Mouse (Mus musculus) hematopoietic stem cell, adult 5-6 weeks (primary cell): ENCODE results near the gene Fam169b. TPM values are rescaled to one million over a fixed set of nuclear protein-coding genes. Genes with fewer than 3 reads are reported as not detected.

Experiments used
- ATAC-seq, 2 experiments: fragments of 125-278 bp in 1 of 2; replicated peaks in 1 of 2; 2 replicates each; pipeline ENCODE4 v1.8.0; 2016 to 2017; ENCODE audit warnings: inconsistent platforms in 2 of 2, mild to moderate bottlenecking in 2 of 2, moderate number of reproducible peaks in 2 of 2, low read depth in 1 of 2, moderate TSS enrichment in 1 of 2; ENCODE audit not compliant: low FRiP score in 2 of 2, poor library complexity in 2 of 2, severe bottlenecking in 2 of 2, insufficient read depth in 1 of 2, low TSS enrichment in 1 of 2
- total RNA-seq: library from RNA; stranded (forward); fragments of 172-1452, 232-1000 nt; gene quantifications from 2 replicates; pipeline ENCODE4 v1.2.3, GENCODE M21; 2017

Fam169b gene
- total RNA-seq, 1 experiment from 2014 or later = 1.8 TPM

DNA sequence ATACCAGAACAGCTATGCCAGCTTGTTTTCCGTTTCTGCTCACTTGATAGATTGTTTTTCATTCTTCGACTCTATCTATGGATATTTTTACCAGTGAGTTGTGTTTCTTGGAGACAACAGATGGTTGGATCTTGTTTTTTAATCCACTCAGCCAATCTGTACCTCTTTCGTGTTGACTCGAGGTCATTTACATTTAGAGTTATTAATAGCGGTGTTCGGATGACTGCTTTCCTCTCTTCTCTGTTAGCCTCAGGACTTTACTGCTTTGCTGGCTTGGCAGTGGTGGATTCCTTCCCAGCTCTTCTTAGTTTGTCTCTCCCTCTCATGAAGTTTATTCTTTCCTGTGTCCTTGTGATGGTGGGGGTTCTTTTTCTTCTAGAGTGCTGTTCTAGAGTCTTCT, 59.2 kb downstream of the Fam169b start:
- no peak for ATAC-seq

DNA sequence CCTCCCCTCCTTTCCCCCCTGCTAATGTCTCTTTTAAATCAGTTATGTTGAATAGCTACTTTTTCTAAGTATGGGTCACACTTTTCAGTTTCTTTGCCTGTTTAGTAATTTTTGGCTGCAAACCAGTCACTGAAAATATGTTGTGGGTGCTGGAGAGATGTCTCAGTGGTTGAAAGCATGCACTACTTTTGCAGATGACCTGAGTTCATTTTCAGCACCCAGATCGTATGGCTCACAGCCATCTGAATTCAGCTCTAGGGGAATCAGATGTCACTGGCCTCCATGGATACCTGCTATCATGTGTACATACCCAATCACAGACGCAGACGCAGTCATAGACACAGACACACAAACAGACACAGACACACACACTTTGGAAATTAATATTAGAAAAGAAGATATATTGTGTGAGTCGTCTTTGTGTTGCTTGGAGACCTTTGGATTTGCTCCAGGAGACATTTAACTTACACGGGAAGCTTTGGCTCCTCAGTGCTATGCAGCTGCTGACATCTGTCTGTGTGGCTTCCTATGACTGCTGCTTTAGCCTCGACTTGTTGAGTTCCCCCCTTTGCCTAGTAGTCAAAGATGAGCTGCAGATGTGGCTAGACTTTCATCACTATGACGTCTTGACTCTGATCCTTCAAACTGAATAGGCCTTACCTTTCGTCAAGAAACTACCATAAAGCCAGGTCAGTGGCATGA, 63.6 kb downstream of the Fam169b start:
- no peak for ATAC-seq

DNA sequence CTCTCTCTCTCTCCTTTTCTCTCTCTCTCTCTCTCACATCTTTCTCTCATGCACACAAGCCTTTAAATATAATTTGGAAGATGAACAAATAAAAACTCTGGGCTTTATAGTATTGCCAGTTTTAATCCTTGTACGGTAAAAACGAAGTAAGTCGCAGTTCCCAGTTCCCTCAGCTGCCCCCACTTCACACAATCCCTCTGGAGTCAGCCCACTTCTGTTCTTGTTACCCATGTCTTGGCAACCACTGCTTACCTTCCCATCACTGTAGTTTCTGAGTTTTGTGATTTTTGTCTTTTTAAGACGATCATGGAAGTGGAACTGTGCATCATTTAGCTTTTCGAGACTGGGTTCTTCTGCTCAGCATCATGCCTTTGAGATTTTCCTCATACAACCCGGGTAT, 65.0 kb downstream of the Fam169b start:
- ATAC-seq = no peak

DNA sequence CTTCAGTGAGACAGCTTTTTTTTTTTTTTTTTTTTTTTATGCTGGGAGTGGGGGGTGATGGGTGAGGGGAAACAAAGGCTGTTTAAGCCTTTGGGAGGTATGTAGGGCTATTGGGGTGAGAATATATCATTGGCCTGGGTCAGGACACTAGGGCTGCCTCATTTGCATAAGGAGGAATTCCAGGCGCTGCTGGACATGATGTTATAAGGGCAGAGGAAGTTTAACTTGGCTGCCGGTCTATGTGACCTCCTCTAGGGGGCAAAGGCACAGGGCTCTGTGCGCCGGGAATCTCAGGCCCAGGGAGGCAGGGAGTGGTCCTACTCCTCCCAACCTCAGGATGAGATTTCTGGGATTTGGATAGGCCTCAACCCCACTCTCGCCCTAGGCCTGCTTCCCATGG, 70.9 kb downstream of the Fam169b start:
- no peak for ATAC-seq

DNA sequence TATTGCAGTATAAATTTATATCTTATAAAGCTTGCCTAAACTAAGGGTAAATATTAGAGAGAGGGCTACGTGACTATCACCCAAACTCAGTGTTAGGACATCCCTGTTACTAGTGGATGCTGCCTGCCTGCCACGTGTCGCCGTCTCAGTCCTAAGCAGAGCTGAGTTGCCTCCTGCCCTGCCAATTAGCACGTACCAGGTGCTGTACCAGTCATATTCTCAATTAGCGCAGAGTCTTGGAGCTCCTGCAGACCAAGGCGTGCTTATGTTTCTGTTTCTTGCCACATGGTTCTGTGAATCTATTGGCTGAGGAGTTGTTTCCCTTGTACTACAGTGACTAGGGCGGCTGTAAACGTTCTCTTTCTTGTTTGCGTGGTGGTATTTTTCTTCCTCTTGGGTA, 72.3 kb downstream of the Fam169b start:
- no peak for ATAC-seq

DNA sequence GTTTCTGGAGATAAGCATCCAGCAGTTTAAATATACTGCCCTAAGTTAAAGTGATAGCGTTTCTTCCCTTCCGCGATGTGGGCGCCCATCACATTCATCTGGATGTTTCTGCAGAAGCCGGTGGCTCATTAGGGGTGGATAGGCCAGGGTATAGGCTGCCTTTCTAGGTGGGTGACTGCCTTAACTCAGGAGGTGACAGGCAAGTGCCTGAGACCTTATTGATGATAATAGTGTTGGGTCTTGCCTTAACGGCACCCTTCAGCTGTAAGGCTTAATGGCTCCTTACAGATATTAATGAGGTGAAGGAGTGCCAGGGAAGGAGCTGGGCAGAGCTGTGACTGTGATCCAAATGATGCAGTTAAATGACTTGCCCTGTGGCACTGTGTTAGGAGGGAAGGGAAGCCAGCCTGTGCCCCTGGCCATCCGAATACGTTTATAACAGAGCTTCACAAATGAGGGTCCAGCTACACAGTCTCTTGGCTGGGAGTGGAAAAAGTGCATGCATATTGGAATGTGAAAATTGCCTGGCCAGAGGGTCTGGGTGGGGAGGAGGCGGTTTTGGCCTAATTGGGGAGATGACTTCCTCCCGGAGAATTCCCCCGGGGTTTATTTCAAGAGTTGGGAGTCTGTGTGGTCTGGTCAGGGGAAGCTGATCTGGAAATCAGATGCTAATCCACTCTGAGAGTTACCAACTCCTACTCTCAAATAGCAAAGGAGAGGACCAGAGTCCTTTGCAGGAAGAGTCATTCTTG, 81.9 kb downstream of the Fam169b start:
- no peak for ATAC-seq

DNA sequence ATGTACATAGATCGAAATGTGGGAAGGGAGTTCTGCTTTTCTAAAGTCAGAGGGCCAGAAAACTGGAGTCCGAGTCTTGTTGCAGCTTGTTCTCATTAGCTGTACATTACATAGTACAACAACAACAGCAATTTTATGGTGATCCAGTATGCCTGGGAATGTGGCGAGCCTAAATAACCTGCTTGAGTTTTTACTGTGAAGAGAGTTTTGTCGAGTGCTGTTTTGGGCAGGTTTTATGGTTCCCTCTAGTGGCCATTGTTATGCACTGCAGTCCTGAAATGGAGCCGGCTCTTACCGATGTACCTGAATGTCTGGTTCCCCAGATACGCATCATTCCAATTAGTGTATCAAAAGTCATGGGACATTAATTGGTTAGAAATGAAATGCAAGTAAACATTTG, 83.8 kb downstream of the Fam169b start:
- ATAC-seq = peak; percentile 63 to 70; a peak in 3 of 4 replicates

DNA sequence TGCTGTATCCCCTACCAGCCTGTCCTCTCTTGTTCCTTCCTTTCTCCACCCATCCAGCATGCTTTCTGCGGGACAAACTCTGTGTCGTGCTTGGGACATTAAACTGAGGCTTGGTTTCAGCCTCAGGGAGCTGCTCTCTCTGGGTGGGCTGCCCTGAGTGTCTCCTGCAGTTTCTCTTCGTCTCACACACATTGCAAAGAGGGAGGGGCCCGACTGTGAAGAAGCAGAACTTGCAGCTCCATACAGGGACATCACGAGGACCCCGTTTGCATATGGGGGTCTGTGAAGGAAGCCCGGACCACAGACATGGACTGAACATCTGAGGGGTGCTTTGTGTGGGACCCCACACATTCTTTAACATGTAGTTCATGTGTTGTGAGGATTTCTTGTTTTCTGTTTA, 89.0 kb downstream of the Fam169b start:
- no peak for ATAC-seq

DNA sequence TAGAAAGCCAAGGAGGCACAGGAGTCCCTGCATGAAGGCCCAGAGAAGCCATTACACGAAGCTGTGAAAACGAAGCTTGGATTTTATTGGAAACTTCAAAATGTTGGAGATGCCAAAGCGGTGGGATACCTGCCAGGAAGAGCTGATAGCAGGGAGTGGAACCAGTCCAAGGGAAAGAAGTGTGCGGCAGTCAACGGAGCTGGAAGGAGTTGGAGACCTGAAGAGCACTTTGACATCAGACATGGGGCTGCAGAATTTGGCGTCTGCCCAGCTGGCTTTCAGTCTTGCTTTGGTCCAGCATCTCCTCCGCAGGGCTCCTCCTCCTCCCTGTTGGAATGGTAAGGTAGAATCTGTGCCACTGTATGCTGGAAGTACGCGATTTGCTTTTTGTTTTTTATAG, 92.1 kb downstream of the Fam169b start:
- ATAC-seq = no peak

DNA sequence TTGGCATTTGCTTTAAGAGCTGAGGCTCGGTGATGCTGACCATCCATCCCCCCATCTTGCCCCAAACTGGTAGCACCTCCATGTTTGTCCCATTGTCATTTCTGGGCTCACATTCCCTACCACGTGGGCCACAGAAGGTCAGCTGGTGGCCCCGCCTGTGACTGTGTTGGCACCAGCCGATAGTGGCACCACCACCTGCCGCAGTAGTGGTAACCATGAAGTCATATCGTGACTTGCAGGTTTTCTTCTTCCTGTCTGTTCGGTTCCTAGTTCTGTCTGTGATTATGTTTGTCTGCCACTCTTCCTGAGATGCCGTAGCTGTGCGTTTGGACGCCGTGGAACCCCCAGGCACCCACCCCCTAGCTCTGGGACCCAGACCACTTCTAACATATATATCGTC, 95.3 kb downstream of the Fam169b start:
- ATAC-seq = peak; percentile 72 to 80

DNA sequence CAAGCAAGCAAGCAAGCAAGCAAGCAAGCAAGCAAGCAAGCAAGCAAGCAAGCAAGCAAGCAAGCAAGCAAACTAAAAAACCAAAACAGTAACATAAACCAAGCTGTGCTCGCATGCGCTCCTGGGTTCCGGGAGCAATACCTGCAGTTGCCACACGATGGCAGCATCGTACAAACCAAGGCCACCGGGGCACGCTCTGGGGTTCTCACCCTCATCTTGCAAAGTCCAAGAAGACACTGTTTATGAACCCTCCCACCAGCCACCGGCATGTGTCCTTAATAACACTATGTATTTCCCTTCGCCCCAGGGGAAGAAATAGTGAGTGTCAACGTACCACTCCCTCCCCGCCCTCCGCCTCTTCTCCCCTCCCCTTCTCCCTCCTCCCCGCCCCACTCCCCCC, 96.1 kb downstream of the Fam169b start:
- peak; percentile 77 for ATAC-seq

DNA sequence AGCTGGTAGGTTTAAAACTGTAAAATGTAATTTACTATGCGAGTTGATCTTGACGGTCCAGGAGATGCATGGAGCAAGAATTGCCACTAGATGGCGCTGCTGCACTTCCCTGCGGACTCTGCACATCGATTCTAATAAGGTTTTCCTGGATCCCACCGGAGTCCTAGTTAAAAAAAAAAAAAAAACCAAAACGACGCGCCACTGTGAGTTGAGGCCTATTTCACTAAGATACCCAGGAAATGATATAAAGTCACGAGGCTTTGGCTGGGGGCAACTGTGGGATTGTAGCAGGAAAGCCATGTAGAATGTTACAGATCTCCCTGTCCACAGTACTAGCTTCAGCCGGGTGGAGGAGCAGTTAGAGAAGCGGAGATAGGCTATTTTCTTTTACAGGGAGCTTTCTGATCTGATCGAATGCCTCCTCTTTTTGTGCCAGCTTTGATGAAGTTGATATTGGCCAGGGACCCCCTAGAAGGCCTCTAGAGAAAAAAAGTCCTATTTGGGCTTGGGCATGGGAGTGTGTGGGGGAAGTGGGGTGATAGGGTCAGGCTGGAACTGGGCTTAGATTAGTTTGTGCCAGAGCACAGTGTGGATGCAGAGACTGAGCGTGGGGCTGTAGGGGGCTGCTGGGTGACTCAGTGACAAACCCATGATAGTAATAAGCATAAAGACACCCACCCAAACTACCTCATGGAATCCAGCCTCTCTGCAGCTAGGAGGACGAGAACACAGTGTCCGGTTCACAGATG, 100.6 kb downstream of the Fam169b start:
- ATAC-seq = peak; percentile 36 to 43; a peak in 2 of 4 replicates

DNA sequence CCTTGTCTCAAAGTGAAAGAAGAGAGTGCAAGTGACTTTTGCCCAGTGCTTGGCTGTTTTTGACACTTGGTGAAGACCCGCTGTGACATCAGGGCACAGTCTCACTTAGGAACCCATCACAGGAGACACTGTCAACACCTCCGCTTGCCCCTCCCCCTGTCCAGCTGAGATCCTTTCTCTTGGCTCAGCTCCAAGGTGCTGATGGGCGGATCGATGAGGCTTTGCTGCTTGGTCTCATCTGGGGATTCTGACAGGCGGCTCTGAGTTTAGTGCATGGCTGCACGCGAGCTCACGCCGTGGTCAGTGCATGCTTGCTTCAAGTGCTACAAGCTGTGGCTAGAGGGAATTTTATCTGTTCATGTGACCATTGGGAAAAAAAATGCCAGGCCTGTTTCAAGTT, 108.5 kb downstream of the Fam169b start:
- ATAC-seq = no peak

DNA sequence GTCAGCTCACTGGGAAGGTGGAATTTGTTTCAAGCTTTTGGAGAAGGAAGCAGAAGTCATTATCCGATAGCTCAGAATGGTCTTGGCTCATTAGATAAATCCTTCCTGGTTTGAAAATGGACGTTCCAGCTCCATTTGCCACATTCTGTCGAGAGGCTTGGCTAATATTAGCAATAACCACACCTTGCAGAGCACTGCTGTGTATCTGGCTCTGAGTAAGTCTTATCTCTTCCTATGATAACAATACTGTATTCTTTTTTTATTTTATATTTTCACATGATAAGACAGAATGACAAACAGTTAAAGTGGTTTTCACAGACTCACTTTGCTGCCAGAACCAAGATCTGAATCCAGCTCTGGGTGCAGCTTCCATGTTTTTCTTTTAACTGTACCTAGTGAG, 113.1 kb downstream of the Fam169b start:
- ATAC-seq = no peak

DNA sequence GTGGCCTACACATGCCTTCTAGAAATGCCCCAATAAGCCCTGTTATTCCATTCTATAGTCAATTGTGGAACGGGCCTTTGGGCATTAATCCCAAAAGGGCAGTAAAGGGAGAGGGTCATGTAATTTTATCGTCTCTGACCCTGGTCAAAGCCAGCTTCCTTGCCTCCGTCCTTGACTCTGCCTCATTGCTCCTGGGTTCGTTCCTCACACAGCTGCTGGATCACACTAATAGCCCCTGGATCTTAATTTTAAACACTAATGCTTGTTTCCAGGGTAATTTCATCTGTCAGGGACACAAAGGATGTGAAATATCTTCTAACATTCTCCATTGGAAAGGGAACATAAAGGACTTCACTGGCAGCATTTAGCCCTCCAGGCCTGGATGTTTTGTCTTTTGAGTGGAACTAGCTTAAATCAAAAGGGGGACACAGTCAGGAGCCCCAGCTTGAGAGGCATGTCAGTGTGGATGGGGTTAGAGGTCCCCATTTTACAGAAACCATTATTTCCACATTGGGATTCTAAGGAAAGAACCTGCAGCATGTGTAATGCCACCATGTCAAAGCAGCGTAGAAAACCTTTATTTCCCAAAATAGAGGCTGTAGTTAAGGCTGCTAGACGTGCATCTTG, 122.2 kb downstream of the Fam169b start:
- ATAC-seq = no peak

DNA sequence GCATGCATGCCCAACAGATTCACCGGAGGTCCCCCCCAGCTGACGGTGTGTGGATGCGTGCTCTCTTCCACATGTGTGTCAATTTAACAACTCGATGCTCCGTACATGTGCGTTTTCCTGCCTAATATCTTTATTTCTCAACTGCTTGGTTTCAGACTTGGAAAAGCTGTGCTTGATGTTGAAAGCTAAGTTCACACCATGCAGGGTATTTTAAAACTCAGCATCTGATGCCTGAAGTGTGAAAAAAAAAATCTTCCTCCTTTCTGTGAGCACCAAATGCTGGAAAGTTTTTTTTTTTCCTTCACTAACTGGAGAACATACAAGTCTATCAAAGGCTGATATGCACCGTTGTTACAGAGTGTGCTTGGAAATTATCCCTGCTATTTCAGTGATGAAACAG, 126.9 kb downstream of the Fam169b start:
- no peak for ATAC-seq

DNA sequence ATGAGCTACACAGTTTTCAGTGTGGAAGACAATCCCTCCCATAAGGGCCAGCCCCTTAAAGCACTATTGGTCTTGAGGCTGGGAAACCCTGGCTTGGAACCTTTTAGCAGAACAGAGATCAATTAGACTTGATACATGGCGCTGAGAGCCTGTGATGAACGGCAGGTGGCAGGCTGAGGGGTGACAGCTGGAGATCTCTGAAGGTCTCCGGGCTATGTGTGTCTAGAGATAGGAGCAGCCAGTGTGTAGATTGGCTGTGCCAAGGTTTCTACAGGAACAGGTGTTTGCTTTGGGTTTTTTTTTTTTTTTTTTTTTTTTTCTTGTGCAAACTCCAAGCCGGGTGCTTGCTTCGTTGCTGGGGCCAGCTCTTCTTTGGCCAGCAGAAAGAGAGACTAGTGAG, 135.0 kb downstream of the Fam169b start:
- ATAC-seq = no peak
